Mouse (Mus musculus) liver, embryonic 16.5 days (tissue): Measurements from ENCODE around the gene Elmo1. TPM values are rescaled to one million over a fixed set of nuclear protein-coding genes. Genes with fewer than 3 reads are reported as not detected.

Source experiments
- ATAC-seq: fragments of 200-750 bp; cut with Nextera tagmentation; 2 replicates; pipeline ENCODE4 v1.8.0; 2017; ENCODE audit warnings: low read depth, mild to moderate bottlenecking, moderate number of reproducible peaks, moderate library complexity
- H3K27ac ChIP-seq: fragments of 300-500 bp; sonication (generic); 2 replicates; pipeline ENCODE4 v1.5.1; 2014; ENCODE audit warnings: mild to moderate bottlenecking, low read length
- H3K27me3 ChIP-seq: fragments of 300-500 bp; sonication (generic); 2 replicates; pipeline ENCODE4 v1.6.1; 2014; ENCODE audit warnings: low read depth, low read length, mixed read lengths; ENCODE audit not compliant: control insufficient read depth, insufficient read depth
- H3K36me3 ChIP-seq: fragments of 300-500 bp; sonication (generic); 2 replicates; pipeline ENCODE4 v1.6.1; 2014; ENCODE audit warnings: mild to moderate bottlenecking; ENCODE audit not compliant: control insufficient read depth, insufficient read depth
- H3K4me1 ChIP-seq: fragments of 300-500 bp; sonication (generic); 2 replicates; pipeline ENCODE4 v1.6.1; 2014; ENCODE audit warnings: low read depth, low read length, mixed read lengths; ENCODE audit not compliant: control insufficient read depth
- H3K4me2 ChIP-seq: fragments of 300-500 bp; sonication (generic); 2 replicates; pipeline ENCODE4 v1.6.1; 2014; ENCODE audit warnings: low read depth, low read length, mixed read lengths
- H3K4me3 ChIP-seq: fragments of 300-500 bp; sonication (generic); 2 replicates; pipeline ENCODE4 v1.5.1; 2014; ENCODE audit warnings: low read depth, mild to moderate bottlenecking, low read length
- H3K9ac ChIP-seq: fragments of 300-500 bp; sonication (generic); 2 replicates; pipeline ENCODE4 v1.6.1; 2014; ENCODE audit warnings: low read depth, low read length
- H3K9me3 ChIP-seq: fragments of 300-500 bp; sonication (generic); replicated peaks from 2 replicates; pipeline ENCODE4 v1.6.1; 2016; ENCODE audit warnings: low read length; ENCODE audit not compliant: control insufficient read depth
- WGBS: fragments of 180-500 bp; shearing (Covaris S2); extraction: QIAGEN DNeasy Blood & Tissue Kit; methylation state at CpG from one replicate; pipeline ENCODE4 v1.1.7; 2014; ENCODE audit not compliant: insufficient replicate concordance; 5-methylcytosine and 5-hydroxymethylcytosine counted together
- polyA plus RNA-seq: library from polyadenylated mRNA; unstranded; fragments of >200 nt; fragmentation: Nextera tagmentation; extraction: Ambion mirVana; gene quantifications from 2 replicates; pipeline ENCODE4 v1.2.1, GENCODE M21; 2015

Elmo1 gene
- polyA plus RNA-seq, 1 experiment from 2014 or later = 5.8 TPM

GRCm38 (mm10) chr13:20212665-20213064 lies 122.3 kb downstream of the Elmo1 start:
- H3K27ac ChIP-seq = no peak overlapping the region
- H3K4me2 ChIP-seq = no peak overlapping the region
- H3K9ac ChIP-seq = no peak overlapping the region
- no peak for ATAC-seq
- no peak overlapping the region for H3K4me3 ChIP-seq
- 73% methylated on average over 6 of the region's 6 CpGs for WGBS
- no peaks in the 10 kb centered on the region for H3K9me3 ChIP-seq
- no peaks in the 10 kb centered on the region for H3K4me1 ChIP-seq
- H3K36me3 ChIP-seq = no peaks in the 10 kb centered on the region
- H3K27me3 ChIP-seq = no peaks in the 10 kb centered on the region

DNA sequence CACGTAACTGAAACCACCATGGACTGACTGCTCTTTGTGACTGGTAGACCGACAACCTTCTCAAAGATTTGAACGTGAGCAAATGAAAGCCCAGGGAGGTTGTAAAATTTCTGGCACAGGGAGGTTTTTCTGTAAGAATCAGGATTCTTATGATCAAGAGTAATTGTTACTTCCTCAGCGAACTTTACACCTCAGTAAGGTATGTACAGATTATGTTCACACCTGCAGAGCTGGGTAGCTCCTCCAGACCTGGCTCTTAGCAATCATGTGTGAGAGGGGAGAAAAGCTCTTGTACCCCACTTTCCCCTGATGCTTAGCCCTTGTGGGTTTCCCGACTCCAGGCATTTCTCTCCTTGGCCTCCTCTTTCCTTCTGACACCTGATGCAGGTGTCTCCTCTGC lies 123.5 kb downstream of the Elmo1 start:
- no peak overlapping the region for H3K4me2 ChIP-seq
- WGBS = 58% methylated on average over 5 of the region's 5 CpGs

DNA sequence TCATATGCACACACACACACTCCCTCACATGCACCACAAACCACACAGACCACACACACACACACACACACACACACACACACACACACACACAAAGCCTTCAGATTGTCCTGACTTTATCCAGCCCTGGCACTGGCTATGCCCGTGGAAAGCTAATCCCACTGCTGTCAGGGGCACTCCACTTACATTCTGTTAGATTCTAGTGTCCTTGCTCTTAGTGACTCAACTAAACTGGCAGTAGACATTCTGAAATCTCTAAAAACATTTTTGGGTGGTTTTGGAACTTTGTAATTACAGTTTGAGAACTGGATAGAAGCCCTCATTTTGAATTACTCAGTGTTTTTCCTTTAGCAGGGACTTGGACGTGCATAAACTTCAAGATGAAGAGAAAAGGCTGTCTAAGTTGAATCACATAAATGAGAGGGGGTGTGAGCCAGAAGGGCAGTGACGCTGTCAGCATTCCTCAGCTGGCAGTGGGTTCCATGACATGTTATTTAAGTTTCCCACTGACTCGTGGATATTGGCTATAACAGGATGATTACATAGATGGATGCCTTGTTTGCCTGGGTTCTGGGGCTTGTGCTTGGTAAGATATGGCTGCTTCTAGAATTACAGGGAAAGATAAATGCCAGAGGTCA lies 127.2 kb downstream of the Elmo1 start:
- Histone ChIP-seq H3K27ac (no peak overlapping the region), H3K36me3 (no peaks in the 10 kb centered on the region), H3K27me3 (no peaks in the 10 kb centered on the region), H3K4me3 (no peak overlapping the region), H3K9me3 (no peaks in the 10 kb centered on the region), H3K4me1 (no peaks in the 10 kb centered on the region), H3K4me2 (no peak overlapping the region), H3K9ac (no peak overlapping the region)
- WGBS = 52% methylated on average over 4 of the region's 4 CpGs
- no peak for ATAC-seq

More for the DNA sequence above, 123.5 kb downstream of the Elmo1 start:
- no peak overlapping the region for H3K9ac ChIP-seq
- H3K9me3 ChIP-seq = no peaks in the 10 kb centered on the region
- no peaks in the 10 kb centered on the region for H3K36me3 ChIP-seq
- H3K27ac ChIP-seq = no peak overlapping the region
- no peak for ATAC-seq
- no peaks in the 10 kb centered on the region for H3K4me1 ChIP-seq
- no peak overlapping the region for H3K4me3 ChIP-seq
- no peaks in the 10 kb centered on the region for H3K27me3 ChIP-seq

DNA sequence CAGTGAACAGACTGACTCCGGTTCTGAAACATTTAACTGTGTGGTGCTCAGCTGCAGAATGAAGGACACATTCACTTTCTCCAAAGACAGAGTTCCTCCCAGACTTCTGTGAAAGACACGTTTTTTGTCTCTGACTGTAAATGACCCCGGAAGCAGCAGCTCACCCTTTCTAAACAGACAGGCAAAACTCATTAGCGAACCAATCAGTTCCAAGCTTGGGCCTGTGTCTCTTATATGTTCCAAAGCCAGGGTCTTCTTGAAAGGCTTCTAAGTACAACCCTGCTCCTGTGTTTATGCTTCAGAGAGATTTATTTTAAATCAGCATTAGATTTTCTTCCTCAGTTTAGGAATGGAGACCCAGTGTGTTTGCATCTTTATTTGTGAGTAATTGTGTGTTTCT lies 127.7 kb downstream of the Elmo1 start:
- Histone ChIP-seq H3K9ac (no peak overlapping the region), H3K36me3 (no peaks in the 10 kb centered on the region), H3K4me3 (no peak overlapping the region), H3K4me2 (no peak overlapping the region), H3K27me3 (no peaks in the 10 kb centered on the region), H3K27ac (no peak overlapping the region), H3K4me1 (no peaks in the 10 kb centered on the region), H3K9me3 (no peaks in the 10 kb centered on the region)
- ATAC-seq = no peak
- 55% methylated on average over 4 of the region's 4 CpGs for WGBS

DNA sequence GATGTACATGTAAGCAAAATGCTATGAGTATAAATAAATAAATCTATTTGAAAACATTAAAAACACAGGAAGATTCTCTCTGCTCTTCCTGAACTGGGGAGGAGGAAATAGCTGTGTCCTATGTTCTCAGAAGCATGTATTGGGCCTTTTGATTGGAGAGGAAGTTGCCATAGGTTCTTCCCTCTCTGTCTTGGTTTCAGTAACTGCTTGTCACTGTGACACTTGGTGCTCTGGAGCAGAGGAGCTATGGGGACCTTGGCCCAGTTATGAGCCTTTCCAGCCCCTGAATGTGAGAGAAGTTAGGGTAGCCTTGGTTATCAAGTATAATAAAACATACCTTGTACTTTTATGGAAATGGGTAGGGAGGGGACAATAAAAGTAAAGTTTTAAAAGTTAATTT lies 130.0 kb downstream of the Elmo1 start:
- Histone ChIP-seq H3K36me3 (no peaks in the 10 kb centered on the region), H3K27me3 (no peaks in the 10 kb centered on the region), H3K9ac (no peak overlapping the region), H3K9me3 (no peaks in the 10 kb centered on the region), H3K27ac (no peak overlapping the region), H3K4me3 (no peak overlapping the region), H3K4me1 (no peaks in the 10 kb centered on the region), H3K4me2 (no peak overlapping the region)
- ATAC-seq = no peak

- H3K9ac ChIP-seq = no peak overlapping the region
- no peak for ATAC-seq
- no peaks in the 10 kb centered on the region for H3K36me3 ChIP-seq
- H3K27me3 ChIP-seq = no peaks in the 10 kb centered on the region
- H3K27ac ChIP-seq = no peak overlapping the region
- no peak overlapping the region for H3K4me3 ChIP-seq
- WGBS = 61% methylated on average over 11 of the region's 11 CpGs
- H3K4me2 ChIP-seq = no peak overlapping the region
- no peaks in the 10 kb centered on the region; the same call in 1 of the 2 replicates for H3K4me1 ChIP-seq
- H3K9me3 ChIP-seq = no peaks in the 10 kb centered on the region
Observed at GRCm38 (mm10) chr13:20227923-20228705, 137.7 kb downstream of the Elmo1 start.

DNA sequence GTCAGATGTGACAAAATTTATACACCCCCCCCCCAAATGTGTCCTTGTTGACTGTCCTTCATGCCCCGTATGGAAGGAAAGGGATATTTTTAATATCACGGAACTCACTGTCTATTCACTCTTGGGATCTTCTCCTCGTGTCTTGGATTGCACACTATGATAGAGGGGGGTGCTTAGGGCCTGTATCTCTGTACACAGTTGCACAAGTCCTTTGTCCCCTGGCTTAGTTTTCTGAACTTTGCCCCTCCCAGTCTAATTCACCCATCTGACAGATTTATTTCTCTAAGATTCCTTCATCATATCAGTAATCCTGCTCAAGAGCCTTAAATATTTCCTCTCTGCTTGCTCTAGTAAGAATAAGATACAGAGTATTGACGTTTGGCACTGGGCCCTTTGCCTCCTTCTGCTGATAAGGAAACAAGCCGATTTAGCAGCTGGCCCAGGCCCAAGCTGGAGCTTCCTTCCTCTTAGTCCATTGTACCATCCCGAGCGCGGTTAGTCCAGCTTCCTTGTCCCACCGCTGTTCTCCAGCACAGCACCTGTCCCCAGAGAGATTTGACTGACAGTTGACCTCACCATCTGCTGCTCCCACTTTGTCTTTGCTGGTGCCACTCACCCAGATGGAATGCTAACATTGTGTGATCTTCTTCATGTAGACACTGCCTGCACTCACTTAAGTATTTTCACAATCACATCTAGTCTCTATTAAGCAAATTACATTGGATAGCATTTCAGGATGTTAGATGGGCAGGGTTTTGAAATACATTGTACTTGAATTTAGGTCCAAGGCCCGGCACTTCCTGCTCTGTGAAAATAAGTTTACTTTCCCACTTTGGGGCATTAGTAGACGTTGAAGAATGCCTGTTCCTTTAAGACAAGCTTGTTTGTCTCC lies 141.7 kb downstream of the Elmo1 start:
- no peak for ATAC-seq
- WGBS = 26% methylated on average over 11 of the region's 11 CpGs
- H3K9me3 ChIP-seq = no peaks in the 10 kb centered on the region

GRCm38 (mm10) chr13:20233707-20234106 lies 143.3 kb downstream of the Elmo1 start:
- WGBS = 82% methylated on average over 7 of the region's 7 CpGs
- ATAC-seq = no peak
- H3K27ac ChIP-seq = no peak overlapping the region

More for the DNA sequence above, 141.7 kb downstream of the Elmo1 start:
- H3K9ac ChIP-seq = no peak overlapping the region
- H3K27ac ChIP-seq = no peak overlapping the region
- no peak overlapping the region for H3K4me3 ChIP-seq
- H3K36me3 ChIP-seq = no peaks in the 10 kb centered on the region
- no peak overlapping the region for H3K4me2 ChIP-seq
- no peaks in the 10 kb centered on the region for H3K27me3 ChIP-seq
- no peaks in the 10 kb centered on the region; the same call in 1 of the 2 replicates for H3K4me1 ChIP-seq

More at GRCm38 (mm10) chr13:20233707-20234106, 143.3 kb downstream of the Elmo1 start:
- Histone ChIP-seq H3K4me2 (no peak overlapping the region), H3K9ac (no peak overlapping the region), H3K9me3 (no peaks in the 10 kb centered on the region), H3K27me3 (no peaks in the 10 kb centered on the region), H3K36me3 (no peaks in the 10 kb centered on the region), H3K4me1 (no peaks in the 10 kb centered on the region; the same call in 1 of the 2 replicates), H3K4me3 (no peak overlapping the region)
